Mouse (Mus musculus): Measurements from ENCODE around the gene Tmem9.

DNA sequence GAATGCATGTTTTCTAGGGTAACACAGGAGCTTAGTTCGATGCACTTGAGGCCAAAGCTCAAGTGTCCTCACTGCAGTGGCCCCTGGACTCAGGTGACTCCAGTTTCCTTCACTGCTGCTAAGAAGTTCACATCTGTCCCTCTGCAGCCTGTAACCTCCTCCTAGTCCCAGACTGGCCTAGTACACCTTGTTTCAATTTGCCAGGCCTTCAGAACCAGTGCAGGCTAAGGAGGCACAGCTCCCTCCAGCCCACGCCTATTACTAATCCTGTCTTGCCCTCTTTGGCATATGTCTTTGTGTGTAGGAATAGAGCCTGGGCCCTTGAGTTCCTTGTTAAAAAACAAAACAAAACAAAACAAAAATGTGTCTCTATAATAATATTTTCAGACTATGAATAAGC lies 9.4 kb downstream of the Tmem9 start:
- TF ChIP-seq CTCF (IDR thresholded peaks at IDR 0.05; ENCODE audit: extremely low read depth, insufficient read length, insufficient replicate concordance, low read depth, low read length) = no peak
- no peak for TF ChIP-seq POLR2A (IDR thresholded peaks at IDR 0.05; ENCODE audit: low read depth, low read length)
